Mouse (Mus musculus) liver, adult (tissue): ENCODE data around the gene Fam8a1.

ENCODE experiments used
- GATA4 ChIP-seq: IDR thresholded peaks from 2 replicates; pipeline ENCODE4 v1.6.1; 2014; ENCODE audit warnings: mild to moderate bottlenecking, low read length; ENCODE audit not compliant: insufficient replicate concordance

Fam8a1 gene

GRCm38 (mm10) chr13:46703138-46703537 is 33.8 kb downstream of the Fam8a1 start:
- TF ChIP-seq GATA4, result no peak

- TF ChIP-seq GATA4, result no peak
Measured at GRCm38 (mm10) chr13:46713486-46713885, 44.2 kb downstream of the Fam8a1 start.

GRCm38 (mm10) chr13:46715976-46716639 is 46.8 kb downstream of the Fam8a1 start:
- no peak for TF ChIP-seq GATA4

GRCm38 (mm10) chr13:46718893-46719400 is 49.6 kb downstream of the Fam8a1 start:
- TF ChIP-seq GATA4, result no peak

GRCm38 (mm10) chr13:46721009-46721408 is 51.7 kb downstream of the Fam8a1 start:
- no peak for TF ChIP-seq GATA4

- TF ChIP-seq GATA4, result no peak
Measured at GRCm38 (mm10) chr13:46724371-46724770, 55.0 kb downstream of the Fam8a1 start.

GRCm38 (mm10) chr13:46725227-46725626 is 55.9 kb downstream of the Fam8a1 start:
- TF ChIP-seq GATA4, result no peak

GRCm38 (mm10) chr13:46726288-46727037 is 57.1 kb downstream of the Fam8a1 start:
- no peak for TF ChIP-seq GATA4

- TF ChIP-seq GATA4, result no peak
Measured at GRCm38 (mm10) chr13:46727038-46727836, 57.9 kb downstream of the Fam8a1 start.
